Mouse (Mus musculus): Measurements from ENCODE around the gene Gm20388.

The Gm20388 gene

DNA sequence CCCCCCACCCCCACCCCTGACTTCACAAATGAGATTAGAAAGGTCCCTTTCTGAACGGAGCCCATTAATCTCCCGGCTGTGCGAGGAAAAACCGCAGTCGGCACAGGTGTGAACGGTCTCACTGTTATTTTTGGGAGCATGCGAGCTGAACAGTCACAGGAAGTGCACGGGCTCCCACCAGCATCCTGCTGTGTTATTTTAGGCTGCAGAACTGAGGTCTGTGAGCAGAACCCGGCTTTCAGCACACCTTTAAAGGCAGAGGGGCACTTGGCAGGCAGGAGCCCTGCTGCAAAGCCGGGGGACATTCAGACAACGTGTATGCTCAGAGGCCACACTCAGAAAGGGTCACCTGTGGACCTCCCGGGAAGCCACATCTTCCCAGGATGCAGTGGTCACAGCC is 1110.8 kb downstream of the Gm20388 start:
- DNase-seq (ENCODE audit: low spot score): no peak

GRCm38 (mm10) chr8:121023003-121023402 is 1112.4 kb downstream of the Gm20388 start:
- no peak for DNase-seq (ENCODE audit: low spot score)

- DNase-seq (ENCODE audit: low spot score): no peak
Measured at GRCm38 (mm10) chr8:121023736-121024135, 1113.1 kb downstream of the Gm20388 start.

GRCm38 (mm10) chr8:121025486-121025885 is 1114.8 kb downstream of the Gm20388 start:
- no peak for DNase-seq (ENCODE audit: low spot score)

GRCm38 (mm10) chr8:121027787-121028186 is 1117.1 kb downstream of the Gm20388 start:
- DNase-seq (ENCODE audit: low spot score): no peak

DNA sequence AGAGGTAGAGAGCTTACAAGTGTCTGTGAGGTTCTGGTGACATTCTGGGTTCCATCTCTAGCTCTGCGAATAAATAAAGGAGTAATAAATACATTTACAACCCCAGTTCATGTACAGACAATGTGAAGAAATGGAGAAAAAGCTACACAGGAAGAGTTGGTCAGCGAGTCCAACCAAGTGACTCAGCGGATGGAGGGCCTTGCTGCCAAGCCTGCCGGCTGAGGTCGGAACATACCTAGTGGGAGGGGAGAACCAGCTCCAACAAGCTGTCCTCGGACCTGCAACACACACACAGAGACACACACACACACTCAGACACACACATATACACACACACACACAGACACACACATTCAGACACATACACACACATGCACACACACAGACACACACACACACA is 1118.4 kb downstream of the Gm20388 start:
- no peak for DNase-seq (ENCODE audit: low spot score)

DNA sequence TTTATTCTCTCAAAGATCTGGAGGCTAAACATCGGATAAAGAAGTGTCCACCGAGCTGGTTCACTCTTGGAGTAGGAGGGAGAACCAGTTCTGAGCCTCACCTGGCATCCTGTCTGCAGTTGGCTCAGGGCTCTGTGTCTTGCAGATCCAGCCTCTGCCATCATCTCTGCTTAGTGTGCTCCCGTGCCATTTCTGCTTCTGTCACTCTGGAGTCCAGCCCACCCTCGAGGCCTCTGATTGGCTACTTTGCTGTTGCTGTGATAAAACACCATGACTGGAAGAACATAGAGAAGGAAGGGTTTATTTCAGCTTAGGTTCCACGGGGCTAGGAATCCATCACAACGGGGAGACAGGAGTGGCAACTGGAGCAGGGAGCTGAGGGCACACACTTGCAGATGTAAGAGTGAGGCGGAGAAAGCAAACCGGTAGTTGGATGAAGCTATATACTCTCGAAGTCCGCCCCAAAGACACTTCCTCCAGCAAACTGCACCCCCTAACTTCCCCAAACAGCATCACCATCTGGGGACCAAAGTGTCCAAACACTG is 1119.9 kb downstream of the Gm20388 start:
- DNase-seq (ENCODE audit: low spot score): no peak

DNA sequence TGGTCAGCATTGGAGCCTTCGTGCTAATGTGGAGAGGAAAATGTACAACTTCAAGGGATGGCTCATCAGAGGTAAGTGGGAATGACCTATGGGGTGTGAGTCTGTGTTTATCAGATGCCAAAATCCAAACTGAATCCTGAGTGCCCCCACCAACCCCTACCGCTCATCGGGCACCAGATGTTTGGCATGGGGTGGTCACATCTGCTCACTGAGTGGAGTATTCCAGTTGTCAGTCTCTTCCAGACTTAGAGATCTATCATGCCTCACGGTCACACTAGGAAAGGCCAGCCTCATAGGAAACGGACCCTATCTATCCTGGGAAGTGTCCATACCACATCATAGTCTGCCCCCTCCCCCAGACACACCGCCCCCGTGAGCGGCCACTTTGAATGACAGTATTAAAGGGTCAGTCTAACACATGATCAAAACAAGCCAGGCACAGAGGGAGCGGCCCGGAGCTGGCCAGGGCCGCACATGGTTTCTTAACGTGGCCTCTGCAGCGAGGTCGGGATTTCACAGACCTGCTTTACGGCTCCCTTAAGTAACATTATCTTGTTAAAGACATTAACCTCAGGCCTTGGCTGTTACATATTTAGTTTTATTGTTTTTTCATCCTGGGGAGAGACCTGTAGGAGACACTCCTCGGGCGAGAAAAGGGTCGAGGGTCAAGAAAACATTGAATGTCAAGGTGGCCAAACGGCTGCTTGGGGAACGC is 1122.8 kb downstream of the Gm20388 start:
- DNase-seq (ENCODE audit: low spot score): no peak

GRCm38 (mm10) chr8:121035611-121036010 is 1125.0 kb downstream of the Gm20388 start:
- DNase-seq (ENCODE audit: low spot score): no peak

- DNase-seq (ENCODE audit: low spot score): no peak
Measured at GRCm38 (mm10) chr8:121043719-121044440, 1133.2 kb downstream of the Gm20388 start.

DNA sequence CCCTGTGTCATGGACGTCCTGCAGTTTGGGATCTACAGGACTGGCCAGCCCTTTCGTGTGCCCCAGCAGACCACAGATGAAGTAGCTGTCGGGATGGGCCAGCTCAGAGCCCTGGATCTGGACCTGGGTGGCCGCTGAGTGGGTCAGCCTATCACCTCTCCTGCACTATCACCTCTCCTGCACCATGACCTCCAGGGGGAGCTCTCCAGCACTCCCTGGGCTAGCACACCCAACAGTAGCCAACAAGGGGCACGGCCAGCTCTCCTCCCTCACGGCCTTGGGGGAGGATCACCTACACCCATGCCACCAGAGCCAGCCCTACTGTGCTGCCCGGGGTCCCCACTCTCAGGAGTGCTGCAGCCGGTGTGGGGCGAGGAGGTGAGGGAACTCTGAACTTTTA is 1136.8 kb downstream of the Gm20388 start:
- DNase-seq (ENCODE audit: low spot score): no peak

DNA sequence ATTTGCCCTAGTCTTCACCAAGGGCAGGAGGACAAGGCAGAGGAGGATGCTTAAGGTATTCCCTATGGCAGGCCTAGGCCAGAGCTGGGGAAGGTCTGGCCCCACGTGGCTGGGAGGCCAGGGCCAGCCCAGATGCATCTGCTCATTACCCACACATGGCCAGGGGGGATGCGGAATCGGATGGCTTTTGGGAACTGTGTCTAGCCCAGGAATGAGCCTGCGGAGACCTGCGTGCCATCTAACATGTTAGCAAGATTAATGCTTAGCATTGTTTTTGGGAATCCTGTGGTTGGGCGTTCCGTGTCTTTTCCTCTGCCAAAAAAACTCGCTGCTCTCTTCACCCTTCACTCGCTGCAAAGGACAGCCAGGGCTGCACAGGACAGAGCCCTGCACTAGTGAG is 1147.4 kb downstream of the Gm20388 start:
- DNase-seq (ENCODE audit: low spot score): no peak

DNA sequence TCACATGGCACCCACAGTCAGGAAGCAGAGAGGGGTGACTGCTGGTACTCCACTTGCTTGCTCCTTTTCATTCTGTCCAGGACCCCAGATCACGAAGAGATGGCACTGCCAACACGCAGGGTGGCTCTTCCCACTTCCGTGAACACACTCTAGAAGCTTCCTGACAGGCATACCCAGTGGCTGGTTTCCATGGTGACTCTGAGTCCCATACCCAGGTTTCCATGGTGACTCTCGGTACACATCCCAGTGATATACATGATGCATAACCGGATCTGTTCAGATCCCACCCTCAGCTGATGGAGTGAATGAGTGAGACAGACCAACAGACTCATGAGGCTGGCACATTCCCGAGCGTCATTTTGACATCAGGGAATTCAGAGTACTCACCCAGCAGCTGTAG is 1148.5 kb downstream of the Gm20388 start:
- no peak for DNase-seq (ENCODE audit: low spot score)

DNA sequence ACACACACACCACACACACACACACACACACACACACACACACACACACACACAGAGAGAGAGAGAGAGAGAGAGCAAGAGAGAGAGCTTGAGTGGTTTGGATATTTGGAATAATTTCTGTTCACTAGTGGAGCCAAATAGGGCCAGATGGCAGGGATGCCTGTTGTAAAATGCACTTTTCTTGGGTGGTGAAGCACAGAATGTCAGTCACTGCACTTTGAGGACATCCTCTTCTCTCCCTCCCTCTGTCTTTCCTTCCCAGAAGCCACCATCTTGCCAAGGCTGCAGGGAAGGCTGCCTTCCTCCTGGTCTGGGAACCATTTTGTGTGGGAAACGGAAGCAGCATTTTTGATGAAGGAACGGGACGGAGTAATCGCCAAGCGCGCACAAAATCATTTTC is 1151.9 kb downstream of the Gm20388 start:
- DNase-seq (ENCODE audit: low spot score): no peak

- no peak for DNase-seq (ENCODE audit: low spot score)
Measured at GRCm38 (mm10) chr8:121063649-121064048, 1153.0 kb downstream of the Gm20388 start.

GRCm38 (mm10) chr8:121071454-121071853 is 1160.8 kb downstream of the Gm20388 start:
- DNase-seq (ENCODE audit: low spot score): peak; percentile 60

GRCm38 (mm10) chr8:121072406-121073130 is 1161.9 kb downstream of the Gm20388 start:
- no peak for DNase-seq (ENCODE audit: low spot score)

GRCm38 (mm10) chr8:121073174-121074107 is 1162.8 kb downstream of the Gm20388 start:
- peak; percentile 17 for DNase-seq (ENCODE audit: low spot score)

GRCm38 (mm10) chr8:121074108-121074847 is 1163.6 kb downstream of the Gm20388 start:
- no peak for DNase-seq (ENCODE audit: low spot score)

DNA sequence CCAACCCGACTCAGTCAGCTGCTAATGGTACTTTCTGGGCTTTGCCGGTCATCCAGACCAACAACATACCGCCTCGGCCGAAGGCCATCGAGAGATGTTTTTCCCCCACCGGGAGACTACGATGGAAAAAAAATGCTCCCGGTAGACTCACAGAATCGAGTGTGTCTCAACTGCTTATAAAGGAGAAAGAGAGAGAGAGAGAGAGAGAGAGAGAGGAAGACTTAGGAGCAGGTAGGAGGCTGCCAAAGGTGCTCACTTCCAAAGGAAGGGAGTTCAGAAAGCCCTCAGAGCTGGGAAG is 1164.2 kb downstream of the Gm20388 start:
- DNase-seq (ENCODE audit: low spot score): peak; percentile 27

DNA sequence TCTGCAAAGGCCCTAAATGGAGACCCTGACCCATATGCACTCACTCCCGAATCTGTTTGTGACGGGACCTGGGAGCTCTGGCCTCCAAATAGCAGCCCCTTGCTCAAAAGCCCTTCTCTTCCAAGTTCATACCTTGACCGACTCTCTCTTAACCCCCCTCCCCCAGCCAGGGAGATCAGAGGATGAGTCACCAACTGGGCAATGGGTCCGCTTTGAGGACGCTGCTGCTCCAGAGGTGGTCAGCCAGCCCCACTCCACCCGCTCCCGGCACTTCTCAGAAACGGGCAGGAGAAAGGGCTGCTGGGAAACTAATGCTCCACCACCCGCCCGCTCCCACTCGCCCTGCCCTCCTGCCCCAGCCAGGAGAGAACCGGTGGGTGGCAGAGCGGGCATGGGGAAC is 1165.3 kb downstream of the Gm20388 start:
- DNase-seq (ENCODE audit: low spot score): peak; percentile 11

All from retina, embryonic 14.5 days (tissue).